Mouse (Mus musculus) frontal cortex, postnatal 25 days (tissue): ENCODE measurements around the gene Col27a1.

Experiments
- DNase-seq, 2 experiments: peaks; one replicate each; pipeline ENCODE4 v3.0.0; 2022; ENCODE audit warnings: low spot score in 2 of 2

Gene Col27a1

DNA sequence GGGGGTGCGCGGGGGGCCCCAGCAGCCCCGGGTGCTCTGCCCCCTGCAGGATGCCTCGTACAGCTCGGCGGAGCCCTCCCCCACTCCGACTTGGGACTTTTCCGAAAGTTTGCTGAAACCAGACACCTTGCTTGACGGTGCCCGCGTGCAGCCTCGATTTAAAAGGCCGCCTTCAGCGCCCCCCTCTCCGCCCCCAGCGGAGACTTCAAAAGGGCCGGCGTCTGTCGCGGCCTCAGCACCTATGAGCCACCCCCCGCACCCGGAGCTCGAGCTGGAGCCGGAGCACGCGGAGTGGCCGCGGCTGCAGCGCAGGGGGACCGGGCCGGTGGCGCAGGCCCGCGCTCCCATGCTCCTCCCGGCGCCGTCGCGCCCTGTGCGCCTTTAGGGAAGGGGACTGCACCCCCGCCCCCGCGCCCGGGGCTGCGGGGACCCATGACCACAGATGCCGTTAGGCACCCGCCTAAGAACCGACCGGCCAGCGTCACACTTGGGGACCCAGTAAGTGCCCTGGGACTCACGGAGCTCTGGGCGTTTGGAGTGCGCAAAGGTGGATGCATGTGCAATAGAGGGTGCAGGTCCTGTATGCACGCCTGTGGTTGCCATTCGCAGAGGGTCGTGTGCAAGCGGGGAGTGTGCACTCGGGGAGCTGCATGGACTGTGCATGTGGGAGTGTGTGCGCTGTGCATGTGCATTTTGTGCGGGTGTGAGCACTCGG, at the start of gene Col27a1:
Col27a1 (plus strand) TSS at position 98 of the 715 bp plus-strand sequence.
- no peak for DNase-seq

- no peak for DNase-seq
Measured at GRCm38 (mm10) chr4:63165636-63166035, 48.2 kb upstream of the Col27a1 start.

DNA sequence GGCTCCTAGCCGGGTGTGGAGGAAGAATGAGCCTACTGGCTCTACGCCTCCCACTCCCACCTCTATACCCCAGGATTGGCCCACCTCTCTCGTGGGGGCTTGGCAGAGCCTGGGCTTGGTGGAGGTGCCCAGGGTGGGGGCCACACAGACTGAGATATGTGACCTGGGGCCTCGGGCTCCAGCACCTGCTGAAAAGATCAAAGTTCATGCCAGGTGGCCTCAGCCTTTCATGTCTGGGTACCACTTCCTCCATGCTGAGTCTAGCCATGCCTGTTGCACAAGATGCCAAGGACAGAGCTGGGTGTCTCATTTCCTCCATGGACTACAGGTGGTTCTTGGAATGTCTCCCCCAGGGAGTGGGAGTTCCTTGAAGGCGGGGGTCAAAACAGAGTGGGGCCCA, 47.5 kb upstream of the Col27a1 start:
- no peak for DNase-seq

DNA sequence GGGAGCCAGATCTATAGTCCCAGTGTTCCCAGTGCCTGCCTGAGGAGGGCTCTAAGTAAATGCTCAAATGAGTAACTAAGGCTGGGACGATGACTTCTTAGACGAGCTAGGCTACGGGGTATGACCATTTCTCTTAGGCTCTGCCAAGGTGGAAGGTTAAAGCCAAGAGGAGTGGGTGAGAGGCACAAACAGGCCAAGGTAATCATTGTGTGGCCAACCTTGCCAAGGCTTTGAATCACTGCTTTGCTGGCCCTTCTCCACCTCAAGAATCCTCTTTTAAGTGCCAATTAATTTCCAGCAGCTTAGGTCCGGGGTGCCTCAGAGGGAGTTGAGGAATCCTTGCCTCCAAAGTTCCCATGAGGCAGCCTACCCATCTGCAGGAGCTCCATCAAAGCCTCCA, 43.7 kb upstream of the Col27a1 start:
- no peak for DNase-seq

- DNase-seq = no peak
Measured at GRCm38 (mm10) chr4:63171122-63171521, 42.7 kb upstream of the Col27a1 start.

DNA sequence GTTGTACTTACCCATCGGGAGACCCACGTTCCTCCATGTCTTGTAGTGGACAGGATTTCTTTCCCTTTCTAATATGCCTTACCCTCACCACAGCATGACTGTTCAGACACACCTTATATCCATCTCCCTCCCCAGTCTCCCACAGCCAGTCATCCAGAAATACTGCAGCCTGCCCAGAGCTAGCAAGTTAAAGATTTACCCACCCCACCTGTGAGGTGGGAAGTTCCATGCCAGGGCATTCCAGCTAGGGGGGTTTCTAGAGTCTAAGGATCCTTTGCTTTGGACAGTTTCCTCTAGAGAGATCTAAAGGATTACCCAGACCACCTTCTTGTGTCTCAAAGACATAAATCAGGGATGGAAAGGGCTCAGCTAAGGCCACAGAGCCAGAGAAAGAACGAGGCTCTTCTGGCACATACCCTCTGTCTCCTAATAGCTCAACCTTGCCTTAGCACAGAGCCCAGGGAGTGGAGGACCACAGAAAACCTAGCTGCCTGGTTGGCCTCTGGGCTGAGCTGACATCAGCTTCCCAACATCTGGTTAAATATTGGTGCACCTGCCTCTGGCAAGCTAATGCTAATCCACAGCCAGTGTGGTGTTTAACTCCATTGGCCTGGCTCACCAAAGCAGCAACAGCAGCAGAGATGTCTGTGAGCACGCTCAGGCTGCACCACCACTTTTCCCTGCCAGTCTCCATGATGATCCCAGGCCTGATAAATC, 41.7 kb upstream of the Col27a1 start, which contains the start of gene Kif12:
Kif12 (minus strand) TSS at position 163 of the 717 bp plus-strand sequence.
- no peak for DNase-seq

GRCm38 (mm10) chr4:63181556-63181955, 32.2 kb upstream of the Col27a1 start:
- peak; percentile 52 to 57 for DNase-seq

DNA sequence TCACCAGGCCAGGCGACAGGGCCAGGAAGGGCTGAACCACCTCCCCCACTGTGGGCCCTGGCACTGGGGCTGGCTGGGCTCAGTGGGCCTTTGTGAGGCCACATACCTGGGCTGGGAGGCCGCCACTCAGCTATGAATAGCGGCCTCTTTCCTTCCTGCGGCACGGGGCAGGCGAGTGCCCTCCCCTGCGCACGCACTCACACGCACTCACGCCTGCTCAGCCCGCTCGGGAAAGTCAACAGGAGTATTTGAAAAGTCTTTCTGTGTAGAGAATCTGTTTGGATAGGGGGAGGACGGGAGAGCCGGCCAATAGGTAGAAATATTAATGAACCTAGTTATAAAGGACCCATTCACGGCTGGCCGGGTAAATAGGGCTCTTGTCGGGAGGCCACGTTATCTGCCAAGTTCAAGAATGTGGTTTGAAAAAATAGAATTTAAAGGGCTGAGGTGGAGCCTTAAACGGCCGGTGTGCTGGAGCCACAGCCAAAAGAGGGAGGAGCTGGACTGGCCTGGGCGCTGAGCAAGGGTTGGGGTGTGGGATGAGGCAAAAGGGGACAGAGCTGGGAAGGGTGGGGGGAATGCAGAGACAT, 27.4 kb upstream of the Col27a1 start:
- DNase-seq = no peak

GRCm38 (mm10) chr4:63191641-63192040, 22.2 kb upstream of the Col27a1 start:
- no peak for DNase-seq

- DNase-seq = no peak
Measured at GRCm38 (mm10) chr4:63194366-63194765, 19.4 kb upstream of the Col27a1 start.

GRCm38 (mm10) chr4:63199366-63199765, 14.4 kb upstream of the Col27a1 start:
- no peak for DNase-seq

GRCm38 (mm10) chr4:63203874-63204273, 9.9 kb upstream of the Col27a1 start:
- no peak for DNase-seq

- DNase-seq = no peak
Measured at GRCm38 (mm10) chr4:63205583-63205982, 8.2 kb upstream of the Col27a1 start.

DNA sequence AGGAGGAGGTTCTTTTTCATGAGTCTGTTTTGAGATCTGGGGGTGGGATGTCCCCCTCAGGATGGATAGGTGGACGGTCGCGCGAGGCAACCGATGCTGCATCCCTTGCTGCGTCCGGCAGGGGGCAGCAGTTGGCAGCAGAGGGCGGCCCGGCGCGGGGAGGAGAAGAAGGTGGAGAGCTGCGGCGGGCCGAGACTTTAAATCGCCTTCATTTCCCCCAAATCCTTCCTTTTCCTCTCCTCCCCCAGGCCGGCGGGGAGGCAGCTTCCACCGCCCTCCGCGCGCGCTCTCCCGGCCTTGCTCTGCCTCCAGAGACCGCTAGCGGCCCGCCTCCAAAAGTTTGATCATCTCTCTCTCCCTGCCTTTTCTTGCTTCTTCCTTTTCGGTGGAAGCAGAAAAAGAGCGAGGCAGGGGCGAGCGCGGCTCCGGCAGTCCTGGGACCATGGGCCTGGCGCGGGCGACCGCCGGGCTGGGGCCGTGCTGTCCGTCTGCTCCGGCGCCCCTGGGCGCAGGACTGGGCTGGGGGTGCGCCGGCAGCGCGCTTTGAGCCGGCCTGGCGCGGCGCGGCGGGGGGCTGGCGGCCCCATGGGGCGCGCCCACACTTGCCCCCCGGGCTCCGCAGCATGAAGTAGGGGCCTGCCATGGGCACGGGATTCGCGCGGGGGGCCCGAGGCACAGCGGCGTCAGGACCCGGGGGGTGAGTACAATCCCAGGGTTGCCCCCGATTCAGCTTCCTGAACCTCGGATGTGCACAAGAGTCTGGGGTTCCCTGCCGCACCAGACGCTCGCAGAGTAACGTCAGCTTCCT, 1.6 kb downstream of the Col27a1 start:
- DNase-seq = peak in 1 of 2 experiments; percentile 66

- no peak for DNase-seq
Measured at GRCm38 (mm10) chr4:63215993-63216531, 2.3 kb downstream of the Col27a1 start.

- DNase-seq = no peak
Measured at GRCm38 (mm10) chr4:63216566-63216965, 2.8 kb downstream of the Col27a1 start.

DNA sequence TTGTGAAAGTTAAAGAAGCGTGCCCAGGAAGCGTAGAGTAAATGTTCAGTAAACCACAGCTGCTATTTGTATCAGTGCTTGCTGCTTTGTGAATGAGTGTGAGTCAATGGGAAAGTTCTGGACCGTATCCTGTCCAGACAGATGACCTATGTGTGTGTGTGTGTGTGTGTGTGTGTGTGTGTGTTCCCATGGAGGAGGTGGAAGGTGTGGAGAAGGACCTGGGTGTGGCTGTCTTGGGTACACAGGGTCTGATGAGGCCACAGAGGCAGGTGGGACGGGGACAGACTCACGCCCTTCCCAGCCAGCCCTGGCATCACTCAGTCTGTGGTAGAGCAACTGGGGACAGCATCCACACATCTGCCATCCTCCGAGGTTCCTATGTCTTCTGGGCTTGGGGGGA, 3.7 kb downstream of the Col27a1 start:
- no peak for DNase-seq

- no peak for DNase-seq
Measured at GRCm38 (mm10) chr4:63219059-63219458, 5.3 kb downstream of the Col27a1 start.

DNA sequence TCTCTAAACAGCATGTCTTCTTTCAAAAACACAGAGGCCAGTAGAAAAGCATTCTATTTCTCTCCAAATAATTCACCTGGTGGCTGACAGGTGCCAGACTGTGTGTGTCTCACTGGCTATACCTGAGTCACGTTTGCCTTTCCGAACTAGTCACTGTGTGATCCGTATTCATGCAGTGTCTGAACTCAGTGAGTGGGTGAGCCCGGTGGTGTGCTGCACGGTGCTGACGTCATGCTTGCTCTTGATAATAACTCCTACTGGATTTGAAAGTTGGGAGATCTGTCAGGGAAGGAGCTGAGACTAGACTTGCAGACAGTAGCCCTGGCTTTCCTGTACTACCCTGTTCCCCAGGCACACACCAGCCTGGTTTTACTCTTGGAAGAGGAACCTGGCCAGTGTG, 5.8 kb downstream of the Col27a1 start:
- DNase-seq = no peak

GRCm38 (mm10) chr4:63221096-63221958, 7.5 kb downstream of the Col27a1 start:
- no peak for DNase-seq

GRCm38 (mm10) chr4:63222246-63222645, 8.4 kb downstream of the Col27a1 start:
- no peak for DNase-seq
